Mouse (Mus musculus): ENCODE results near the gene Aoc1. TPM values are rescaled to one million over a fixed set of nuclear protein-coding genes. Genes with fewer than 3 reads are reported as not detected.

The Aoc1 gene
- not detected for total RNA-seq (2018; cell fraction: chromatin; rRNA removed)
- total RNA-seq (2018; cell fraction: cytosol; rRNA removed) = not detected
- not detected for total RNA-seq (2018; cell fraction: nucleus; rRNA removed)
- not detected in 3 replicates for polyA plus RNA-seq (2018)

DNA sequence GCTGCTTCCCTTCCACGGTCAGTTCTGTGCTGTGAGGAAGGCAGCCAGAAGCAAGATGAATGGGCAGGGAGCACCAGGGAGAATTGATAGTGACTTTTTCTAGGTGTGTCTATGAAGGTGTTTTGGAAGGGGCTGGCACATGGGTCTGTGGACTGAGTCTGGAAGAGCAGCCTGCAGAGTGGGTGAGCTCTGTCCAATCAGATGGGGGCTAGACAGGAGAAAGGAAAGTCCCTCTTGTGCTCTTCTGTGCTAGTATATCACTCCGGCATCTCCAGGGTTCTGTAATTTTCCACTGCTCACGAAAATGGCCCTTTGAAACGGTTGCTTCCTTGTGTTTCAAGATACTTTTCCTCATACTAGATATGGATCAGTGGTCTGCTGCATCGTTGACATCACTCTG is at the start of gene Aoc1:
TSS of gene Aoc1 (plus strand) at position 301 of the 400 bp plus-strand sequence.
- H3K79me2 ChIP-seq (ENCODE audit: inconsistent target) = no peaks in the 10 kb centered on the region
- no peaks in the 10 kb centered on the region for H3K36me3 ChIP-seq (ENCODE audit: inconsistent target)
- no peak within 1 kb of the TSS for H3K4me3 ChIP-seq (ENCODE audit: inconsistent target)
- H3K27ac ChIP-seq = no peak within 1 kb of the TSS
- WGBS (ENCODE audit: missing documents) = 76% methylated on average over 5 of the region's 5 CpGs

GRCm38 (mm10) chr6:48825016-48825415 is 47.7 kb upstream of the Aoc1 start:
- Histone ChIP-seq H3K79me2 (ENCODE audit: inconsistent target) (no peaks in the 10 kb centered on the region), H3K4me3 (ENCODE audit: inconsistent target) (no peak overlapping the region), H3K27ac (no peak overlapping the region), H3K36me3 (ENCODE audit: inconsistent target) (no peaks in the 10 kb centered on the region)
- 62% methylated on average over 7 of the region's 7 CpGs for WGBS (ENCODE audit: missing documents)

GRCm38 (mm10) chr6:48828976-48829375 is 43.7 kb upstream of the Aoc1 start:
- Histone ChIP-seq H3K4me3 (ENCODE audit: inconsistent target) (no peak overlapping the region), H3K79me2 (ENCODE audit: inconsistent target) (no peaks in the 10 kb centered on the region), H3K36me3 (ENCODE audit: inconsistent target) (peaks cover 5% of the 10 kb centered on the region; the same call in 1 of the 2 replicates), H3K27ac (no peak overlapping the region)
- WGBS (ENCODE audit: missing documents) = 100% methylated on average over 1 of the region's 1 CpGs

- Histone ChIP-seq H3K27ac (no peak overlapping the region), H3K4me3 (ENCODE audit: inconsistent target) (no peak overlapping the region), H3K36me3 (ENCODE audit: inconsistent target) (peaks cover 11% of the 10 kb centered on the region; the same call in 1 of the 2 replicates), H3K79me2 (ENCODE audit: inconsistent target) (no peaks in the 10 kb centered on the region)
Observed at GRCm38 (mm10) chr6:48829651-48830050, 43.0 kb upstream of the Aoc1 start.

- WGBS (ENCODE audit: missing documents) = 7% methylated on average over 1 of the region's 1 CpGs
- H3K27ac ChIP-seq = no peak overlapping the region
Observed at GRCm38 (mm10) chr6:48830241-48830640, 42.5 kb upstream of the Aoc1 start.

DNA sequence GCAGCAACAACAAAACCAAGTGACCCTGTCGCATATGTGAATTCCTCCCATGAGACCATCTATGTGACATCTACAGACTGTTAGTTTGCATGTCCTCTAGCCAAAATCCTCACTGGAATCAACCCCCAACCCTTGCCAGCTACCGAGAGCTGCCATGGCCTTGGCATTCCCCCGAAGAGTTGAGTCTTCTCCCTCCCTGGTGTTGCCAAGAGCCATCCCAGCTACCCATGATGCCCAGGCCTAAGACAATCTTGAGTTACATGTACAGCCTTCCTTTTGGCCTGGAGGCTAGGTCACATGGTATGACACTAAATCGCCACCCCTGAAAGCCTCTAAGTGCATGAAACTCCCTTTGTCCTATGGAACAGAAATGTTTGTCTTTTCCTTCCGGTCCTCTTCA is 41.6 kb upstream of the Aoc1 start:
- Histone ChIP-seq H3K79me2 (ENCODE audit: inconsistent target) (no peaks in the 10 kb centered on the region), H3K36me3 (ENCODE audit: inconsistent target) (peaks cover 24% of the 10 kb centered on the region), H3K4me3 (ENCODE audit: inconsistent target) (no peak overlapping the region), H3K27ac (no peak overlapping the region; the same call in 1 of the 2 replicates)
- WGBS (ENCODE audit: missing documents) = 96% methylated on average over 5 of the region's 5 CpGs

More at GRCm38 (mm10) chr6:48830241-48830640, 42.5 kb upstream of the Aoc1 start:
- Histone ChIP-seq H3K36me3 (ENCODE audit: inconsistent target) (peaks cover 17% of the 10 kb centered on the region), H3K4me3 (ENCODE audit: inconsistent target) (no peak overlapping the region), H3K79me2 (ENCODE audit: inconsistent target) (no peaks in the 10 kb centered on the region)

DNA sequence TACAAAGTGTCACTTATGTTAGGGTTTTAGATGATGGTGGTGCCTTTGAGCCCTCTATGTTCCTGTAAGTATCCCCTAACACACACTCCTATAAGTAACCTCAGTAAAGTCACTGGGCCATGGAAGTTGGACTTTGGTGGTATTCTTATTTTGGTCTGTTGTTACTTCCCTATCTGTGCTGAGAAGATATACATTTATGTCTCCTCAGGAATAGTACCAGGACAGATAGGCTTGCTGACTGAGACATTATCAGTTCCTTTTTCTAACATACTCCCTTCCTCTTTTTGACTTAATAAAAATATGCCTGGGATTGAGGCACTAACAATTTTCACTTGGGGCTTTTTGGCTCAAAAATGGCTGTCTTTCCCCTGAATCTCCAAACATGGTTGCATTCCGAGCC is 40.3 kb upstream of the Aoc1 start:
- Histone ChIP-seq H3K27ac (peak overlapping the region; percentile 76), H3K4me3 (ENCODE audit: inconsistent target) (no peak overlapping the region)

DNA sequence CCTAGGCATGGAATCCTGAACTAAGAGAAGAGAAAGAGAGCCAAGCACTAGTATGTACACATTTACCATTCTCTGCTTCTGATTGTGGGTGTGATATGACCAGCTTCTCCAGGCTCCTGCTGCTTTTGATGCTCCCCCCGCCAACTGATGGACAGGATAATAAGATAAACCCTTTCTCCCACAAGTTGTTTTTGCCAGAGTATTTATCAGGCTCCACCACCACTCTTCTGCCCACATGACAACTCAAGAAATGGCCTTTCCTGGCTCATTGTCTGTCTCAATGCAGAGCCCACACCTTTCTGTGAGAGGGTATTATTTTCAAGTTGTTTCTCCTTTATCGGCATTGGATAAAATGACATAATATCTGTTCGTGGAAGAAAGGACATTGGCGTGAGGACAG is 39.2 kb upstream of the Aoc1 start:
- 96% methylated on average over 4 of the region's 4 CpGs for WGBS (ENCODE audit: missing documents)
- no peaks in the 10 kb centered on the region; the same call in 1 of the 2 replicates for H3K79me2 ChIP-seq (ENCODE audit: inconsistent target)

More for the DNA sequence above, 40.3 kb upstream of the Aoc1 start:
- 35% methylated on average over 1 of the region's 1 CpGs for WGBS (ENCODE audit: missing documents)
- Histone ChIP-seq H3K79me2 (ENCODE audit: inconsistent target) (no peaks in the 10 kb centered on the region), H3K36me3 (ENCODE audit: inconsistent target) (peaks cover 24% of the 10 kb centered on the region)

DNA sequence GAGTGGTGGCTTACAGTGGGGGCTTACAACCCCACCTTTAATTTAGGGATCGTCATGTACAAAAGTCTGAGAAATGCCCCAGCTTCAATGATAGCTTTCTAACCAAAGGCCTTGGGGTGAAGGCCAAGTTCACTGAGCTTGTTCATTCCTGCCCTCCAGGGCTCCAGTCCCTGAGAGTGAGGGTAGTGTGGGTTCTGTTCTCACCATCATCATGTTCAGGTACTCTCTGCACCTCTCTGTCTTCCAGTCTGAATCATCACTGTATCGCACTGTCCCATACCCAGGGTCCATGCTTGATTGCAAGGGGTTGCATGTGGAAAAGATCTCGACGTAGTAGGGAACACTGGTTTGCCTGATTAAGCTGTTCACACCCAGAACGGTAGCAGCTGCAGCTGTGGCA is 37.5 kb upstream of the Aoc1 start:
- Histone ChIP-seq H3K36me3 (ENCODE audit: inconsistent target) (peaks cover 24% of the 10 kb centered on the region), H3K79me2 (ENCODE audit: inconsistent target) (peaks cover 4% of the 10 kb centered on the region; the same call in 1 of the 2 replicates), H3K4me3 (ENCODE audit: inconsistent target) (no peak overlapping the region), H3K27ac (no peak overlapping the region)
- 97% methylated on average over 5 of the region's 5 CpGs for WGBS (ENCODE audit: missing documents)

More for the DNA sequence above, 39.2 kb upstream of the Aoc1 start:
- Histone ChIP-seq H3K4me3 (ENCODE audit: inconsistent target) (no peak overlapping the region), H3K36me3 (ENCODE audit: inconsistent target) (peaks cover 24% of the 10 kb centered on the region), H3K27ac (peak overlapping the region; percentile 76; the same call in 1 of the 2 replicates)

DNA sequence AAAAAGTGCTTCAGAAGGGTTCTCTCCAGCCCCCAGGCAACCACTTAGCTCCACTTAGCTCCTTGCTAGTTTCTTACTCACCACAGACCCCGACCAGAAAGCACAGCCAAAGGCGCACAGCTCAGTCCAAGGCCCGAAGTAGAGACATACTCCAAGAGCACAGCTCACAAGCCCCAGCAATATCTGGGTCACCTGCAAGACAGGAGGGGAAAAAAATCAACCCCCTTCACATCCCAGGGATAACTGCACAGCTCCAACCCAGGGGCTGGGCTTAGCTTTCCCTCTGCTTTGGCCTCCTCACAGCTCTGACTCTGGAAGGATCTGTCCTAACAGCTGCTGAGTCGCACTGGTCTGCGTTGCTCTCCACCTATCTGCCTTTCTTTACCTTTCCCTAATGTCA is 36.5 kb upstream of the Aoc1 start:
- Histone ChIP-seq H3K79me2 (ENCODE audit: inconsistent target) (peaks cover 4% of the 10 kb centered on the region; the same call in 1 of the 2 replicates), H3K4me3 (ENCODE audit: inconsistent target) (no peak overlapping the region), H3K36me3 (ENCODE audit: inconsistent target) (peaks cover 24% of the 10 kb centered on the region), H3K27ac (no peak overlapping the region)
- WGBS (ENCODE audit: missing documents) = 98% methylated on average over 5 of the region's 5 CpGs

GRCm38 (mm10) chr6:48837516-48837915 is 35.2 kb upstream of the Aoc1 start:
- Histone ChIP-seq H3K27ac (no peak overlapping the region), H3K4me3 (ENCODE audit: inconsistent target) (no peak overlapping the region), H3K79me2 (ENCODE audit: inconsistent target) (peaks cover 4% of the 10 kb centered on the region; the same call in 1 of the 2 replicates), H3K36me3 (ENCODE audit: inconsistent target) (peaks cover 24% of the 10 kb centered on the region)
- WGBS (ENCODE audit: missing documents) = 90% methylated on average over 6 of the region's 7 CpGs

DNA sequence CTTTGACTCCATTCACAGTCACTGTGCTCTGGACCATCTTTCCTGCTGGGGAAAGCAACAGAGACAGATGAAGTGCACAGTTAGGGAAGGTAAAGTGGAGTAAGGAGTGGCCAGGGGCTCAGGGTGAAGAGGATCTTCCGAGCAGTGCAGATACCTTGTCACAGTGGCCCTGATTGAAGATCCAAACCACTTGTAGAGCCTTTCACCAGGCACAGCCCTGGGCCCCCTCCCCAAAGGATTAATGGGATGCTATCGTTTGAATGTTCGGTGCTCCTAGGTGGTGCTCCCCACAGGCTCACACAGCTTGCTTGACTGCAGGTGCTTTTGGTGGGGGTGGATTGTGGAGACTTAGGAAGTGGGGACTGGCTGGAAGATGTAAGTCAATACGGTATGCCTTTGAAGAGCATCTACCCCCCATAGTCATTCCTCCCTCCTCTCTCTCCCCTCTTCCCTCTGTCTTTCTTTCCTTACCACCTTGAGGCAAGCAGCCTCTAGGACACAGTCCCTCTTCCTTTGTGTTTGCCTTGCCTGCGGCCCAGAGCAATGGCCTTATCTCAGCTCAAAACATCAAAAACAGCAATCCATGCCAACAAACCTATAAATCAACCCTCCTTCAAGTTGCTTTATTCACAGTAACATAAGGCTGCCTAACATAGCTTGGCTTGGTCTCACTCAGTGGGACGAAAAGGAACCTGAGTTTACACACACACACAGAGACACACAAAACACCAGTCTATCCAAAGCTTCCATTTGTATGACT is 34.2 kb upstream of the Aoc1 start:
- no peak overlapping the region for H3K27ac ChIP-seq
- peaks cover 4% of the 10 kb centered on the region; the same call in 1 of the 2 replicates for H3K79me2 ChIP-seq (ENCODE audit: inconsistent target)
- no peak overlapping the region for H3K4me3 ChIP-seq (ENCODE audit: inconsistent target)
- H3K36me3 ChIP-seq (ENCODE audit: inconsistent target) = peaks cover 24% of the 10 kb centered on the region
- WGBS (ENCODE audit: missing documents) = 79% methylated on average over 6 of the region's 6 CpGs

DNA sequence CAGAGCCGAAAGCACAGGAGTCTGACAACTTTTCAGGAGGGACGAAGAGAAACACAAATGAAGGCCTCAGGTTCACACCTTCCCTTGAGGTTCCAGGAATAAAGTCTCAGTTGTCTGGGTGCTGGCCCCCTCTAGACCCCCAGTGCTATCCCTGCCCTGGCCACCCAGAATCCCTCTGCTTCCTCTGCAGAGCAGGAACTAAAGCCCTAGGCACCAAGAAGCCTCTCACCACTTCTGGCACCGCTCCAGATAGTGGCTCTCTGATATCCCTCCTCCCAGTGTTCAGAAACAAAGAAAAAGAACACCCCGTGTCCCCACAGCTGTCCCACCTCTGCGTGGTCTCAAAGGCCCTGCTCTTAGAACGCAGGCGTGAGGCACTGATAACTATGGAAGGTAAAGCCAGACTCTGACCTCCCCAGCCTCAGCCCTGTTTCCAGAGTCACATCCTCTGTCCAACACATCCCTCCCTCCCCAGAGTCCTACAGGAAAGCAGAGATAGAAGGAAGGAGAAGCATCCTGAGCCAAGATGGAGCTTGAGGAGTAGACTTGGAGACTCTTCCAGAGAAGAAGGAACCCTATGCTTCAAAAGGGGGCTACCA is 32.2 kb upstream of the Aoc1 start, which contains the start of gene Tmem176a:
TSS of gene Tmem176a (plus strand) at position 549 of the 599 bp plus-strand sequence.
- Histone ChIP-seq H3K36me3 (ENCODE audit: inconsistent target) (peaks cover 9% of the 10 kb centered on the region), H3K27ac (no peak within 1 kb of the TSS), H3K4me3 (ENCODE audit: inconsistent target) (no peak within 1 kb of the TSS; the same call in 1 of the 2 replicates), H3K79me2 (ENCODE audit: inconsistent target) (peaks cover 4% of the 10 kb centered on the region; the same call in 1 of the 2 replicates)
- 26% methylated on average over 7 of the region's 7 CpGs for WGBS (ENCODE audit: missing documents)

DNA sequence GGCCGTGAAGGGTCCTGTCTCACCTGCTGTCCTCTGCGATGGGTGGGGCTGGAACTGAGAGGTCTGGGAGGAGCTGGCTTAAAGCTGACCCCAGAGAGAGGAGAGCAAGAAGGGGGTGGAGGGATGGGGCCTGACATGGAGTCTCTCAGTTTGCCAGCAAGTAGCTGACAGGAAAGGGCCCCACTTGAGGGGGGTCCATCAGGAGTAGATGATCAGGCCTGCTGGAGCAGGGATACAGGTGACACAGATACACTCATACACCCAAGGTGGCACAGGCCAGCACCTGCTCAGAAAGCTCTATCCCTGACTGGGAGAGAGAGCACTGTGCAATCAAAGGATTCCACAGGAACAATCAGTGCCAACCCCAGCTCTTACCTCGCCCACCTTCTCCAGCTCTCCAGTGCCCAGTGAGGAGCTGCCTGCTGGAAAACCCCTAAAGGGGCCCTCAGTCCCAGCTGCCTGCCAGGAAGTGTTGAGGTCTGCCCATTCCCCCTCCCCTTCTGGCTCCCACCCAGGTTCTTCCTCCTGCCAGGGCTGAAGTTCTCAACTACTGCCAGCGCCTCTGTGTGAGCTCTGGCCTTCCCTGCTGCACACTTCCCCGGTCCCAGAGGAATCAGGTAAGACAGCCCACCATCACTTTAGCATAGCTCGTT is 31.6 kb upstream of the Aoc1 start, which contains the start of gene Tmem176b:
TSS of gene Tmem176b (minus strand) at position 524 of the 653 bp plus-strand sequence.
- Histone ChIP-seq H3K79me2 (ENCODE audit: inconsistent target) (peaks cover 4% of the 10 kb centered on the region; the same call in 1 of the 2 replicates), H3K4me3 (ENCODE audit: inconsistent target) (no peak within 1 kb of the TSS; the same call in 1 of the 2 replicates), H3K27ac (no peak within 1 kb of the TSS), H3K36me3 (ENCODE audit: inconsistent target) (peaks cover 4% of the 10 kb centered on the region; the same call in 1 of the 2 replicates)
- WGBS (ENCODE audit: missing documents) = 38% methylated on average over 6 of the region's 6 CpGs
